Mouse (Mus musculus) hindbrain, embryonic 16.5 days (tissue): Measurements from ENCODE around the gene Eif3k. TPM values are rescaled to one million over a fixed set of nuclear protein-coding genes. Genes with fewer than 3 reads are reported as not detected.

ENCODE experiments used
- ATAC-seq: fragments of 200-750 bp; cut with Nextera tagmentation; 2 replicates; pipeline ENCODE4 v1.8.0; 2017; ENCODE audit warnings: moderate TSS enrichment, moderate library complexity
- H3K27ac ChIP-seq: fragments of 300-500 bp; sonication (generic); 2 replicates; pipeline ENCODE4 v1.5.1; 2014; ENCODE audit warnings: low read depth, mild to moderate bottlenecking, control low read depth, low read length, moderate library complexity
- H3K27me3 ChIP-seq: fragments of 300-500 bp; sonication (generic); replicated peaks from 2 replicates; pipeline ENCODE4 v1.6.1; 2014; ENCODE audit warnings: low read length; ENCODE audit not compliant: control insufficient read depth, insufficient read depth
- H3K36me3 ChIP-seq: fragments of 300-500 bp; sonication (generic); 2 replicates; pipeline ENCODE4 v1.6.1; 2014; ENCODE audit warnings: mild to moderate bottlenecking, low read length, moderate library complexity, mixed read lengths; ENCODE audit not compliant: control insufficient read depth, insufficient read depth
- H3K4me1 ChIP-seq: fragments of 300-500 bp; sonication (generic); 2 replicates; pipeline ENCODE4 v1.6.1; 2014; ENCODE audit warnings: low read depth, low read length; ENCODE audit not compliant: control insufficient read depth, insufficient read depth
- H3K4me2 ChIP-seq: fragments of 300-500 bp; sonication (generic); 2 replicates; pipeline ENCODE4 v1.6.1; 2014; ENCODE audit warnings: mild to moderate bottlenecking, low read length, control low read depth, moderate library complexity
- H3K4me3 ChIP-seq: fragments of 300-500 bp; sonication (generic); 2 replicates; pipeline ENCODE4 v1.5.1; 2014; ENCODE audit warnings: mild to moderate bottlenecking, low read length, control low read depth, moderate library complexity
- H3K9ac ChIP-seq: fragments of 300-500 bp; sonication (generic); 2 replicates; pipeline ENCODE4 v1.6.1; 2014; ENCODE audit warnings: low read depth, mild to moderate bottlenecking, control low read depth, low read length, moderate library complexity
- H3K9me3 ChIP-seq: fragments of 300-500 bp; sonication (generic); 2 replicates; pipeline ENCODE4 v1.6.1; 2014; ENCODE audit warnings: mild to moderate bottlenecking, low read length, moderate library complexity; ENCODE audit not compliant: control insufficient read depth
- WGBS: fragments of 180-500 bp; shearing (Covaris S2); extraction: QIAGEN DNeasy Blood & Tissue Kit; methylation state at CpG from one replicate; pipeline ENCODE4 v1.1.7; 2014; 5-methylcytosine and 5-hydroxymethylcytosine counted together
- polyA plus RNA-seq: library from polyadenylated mRNA; unstranded; fragments of >200 nt; fragmentation: Nextera tagmentation; extraction: Ambion mirVana; gene quantifications from 2 replicates; pipeline ENCODE4 v1.2.1, GENCODE M21; 2015

The Eif3k gene
- polyA plus RNA-seq, 1 experiment from 2014 or later: 295 TPM

DNA sequence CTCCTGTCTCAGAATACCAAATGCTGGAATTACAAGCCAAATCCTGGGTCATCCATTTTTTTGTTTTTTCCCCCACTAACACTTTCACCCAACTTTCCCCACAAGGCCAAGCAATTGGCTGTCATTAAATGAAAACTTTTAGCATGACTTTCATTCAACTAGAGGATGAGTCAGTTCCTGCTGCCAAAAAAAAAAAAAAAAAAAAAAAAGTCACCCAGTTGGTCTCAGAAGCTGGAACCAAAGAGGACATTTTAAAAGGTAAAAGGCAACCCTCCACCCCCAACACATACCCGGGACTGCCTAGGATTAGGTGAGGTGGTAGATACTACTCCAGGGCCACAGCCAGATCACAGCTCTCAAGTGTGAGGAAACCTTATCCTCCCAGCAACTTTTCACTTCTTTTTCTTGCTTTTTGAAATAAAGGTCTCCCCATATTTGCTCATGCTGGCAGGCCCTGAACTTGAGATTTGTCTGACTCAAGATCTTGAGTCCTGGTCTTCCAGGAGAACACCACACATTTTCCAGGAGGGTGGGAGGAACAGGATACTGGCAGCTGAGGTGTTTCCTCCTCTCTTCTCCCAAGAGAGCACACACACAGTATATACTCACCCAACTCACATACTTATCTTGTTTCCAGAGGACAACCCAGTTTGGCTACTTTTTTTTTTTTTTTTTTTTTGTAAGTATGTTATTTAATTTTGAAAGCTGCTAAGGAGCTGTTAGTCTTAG, 23.5 kb downstream of the Eif3k start:
- H3K4me2 ChIP-seq: no peak overlapping the region
- H3K36me3 ChIP-seq: no peaks in the 10 kb centered on the region
- WGBS: 75% methylated on average over 1 of the region's 1 CpGs
- H3K4me1 ChIP-seq: peaks cover 33% of the 10 kb centered on the region
- H3K9ac ChIP-seq: no peak overlapping the region
- no peaks in the 10 kb centered on the region for H3K27me3 ChIP-seq
- no peak for ATAC-seq
- H3K4me3 ChIP-seq: no peak overlapping the region
- H3K9me3 ChIP-seq: no peaks in the 10 kb centered on the region
- no peak overlapping the region for H3K27ac ChIP-seq

DNA sequence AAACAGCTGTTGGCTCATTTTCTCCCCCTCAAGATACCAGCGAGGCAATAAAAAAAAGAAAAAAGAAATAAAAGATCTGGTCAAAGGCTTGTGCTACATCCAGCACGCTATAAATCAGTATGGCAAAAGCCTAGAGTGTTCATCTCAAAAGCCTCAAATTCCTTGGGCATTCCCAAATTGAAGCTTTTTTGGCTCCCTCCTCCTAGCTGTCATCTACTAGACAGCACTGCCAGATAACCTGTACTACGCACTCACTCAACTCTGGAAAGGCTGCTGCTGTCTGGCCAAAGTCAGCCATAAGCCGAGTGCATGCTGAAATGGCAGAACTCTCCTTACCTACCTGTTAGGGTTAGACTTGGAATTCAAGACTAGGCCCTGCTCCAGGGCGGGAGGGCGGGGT, 24.4 kb downstream of the Eif3k start:
- no peak overlapping the region for H3K27ac ChIP-seq
- WGBS: 73% methylated on average over 6 of the region's 6 CpGs
- no peak overlapping the region for H3K9ac ChIP-seq
- H3K4me3 ChIP-seq: no peak overlapping the region
- H3K9me3 ChIP-seq: no peaks in the 10 kb centered on the region
- no peaks in the 10 kb centered on the region for H3K27me3 ChIP-seq
- no peaks in the 10 kb centered on the region for H3K36me3 ChIP-seq
- H3K4me1 ChIP-seq: peaks cover 33% of the 10 kb centered on the region
- no peak for ATAC-seq
- no peak overlapping the region for H3K4me2 ChIP-seq

DNA sequence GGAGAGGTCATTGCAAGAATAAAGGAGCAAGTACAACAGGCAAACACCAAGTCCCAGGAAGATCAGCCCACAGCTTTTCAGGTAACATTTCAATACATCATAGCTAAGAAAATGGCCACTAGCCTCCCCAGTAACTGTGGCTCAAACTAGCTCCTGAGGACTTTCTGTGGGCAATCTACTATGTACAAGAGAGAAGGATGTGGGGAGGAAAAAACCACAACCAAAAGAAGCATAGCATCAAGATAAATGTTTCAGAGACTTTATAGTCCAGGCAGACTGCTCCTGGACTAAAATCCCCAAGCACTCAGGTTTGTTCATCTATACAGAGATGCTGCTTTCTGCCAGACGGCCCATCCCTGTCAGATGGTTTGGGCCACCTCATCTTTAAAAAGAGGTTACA, 25.4 kb downstream of the Eif3k start:
- 77% methylated on average over 1 of the region's 1 CpGs for WGBS
- H3K27ac ChIP-seq: no peak overlapping the region
- no peaks in the 10 kb centered on the region for H3K9me3 ChIP-seq
- peaks cover 32% of the 10 kb centered on the region for H3K4me1 ChIP-seq
- no peak overlapping the region for H3K4me3 ChIP-seq
- no peak overlapping the region for H3K4me2 ChIP-seq
- ATAC-seq: no peak
- H3K27me3 ChIP-seq: no peaks in the 10 kb centered on the region
- no peaks in the 10 kb centered on the region for H3K36me3 ChIP-seq
- H3K9ac ChIP-seq: no peak overlapping the region

DNA sequence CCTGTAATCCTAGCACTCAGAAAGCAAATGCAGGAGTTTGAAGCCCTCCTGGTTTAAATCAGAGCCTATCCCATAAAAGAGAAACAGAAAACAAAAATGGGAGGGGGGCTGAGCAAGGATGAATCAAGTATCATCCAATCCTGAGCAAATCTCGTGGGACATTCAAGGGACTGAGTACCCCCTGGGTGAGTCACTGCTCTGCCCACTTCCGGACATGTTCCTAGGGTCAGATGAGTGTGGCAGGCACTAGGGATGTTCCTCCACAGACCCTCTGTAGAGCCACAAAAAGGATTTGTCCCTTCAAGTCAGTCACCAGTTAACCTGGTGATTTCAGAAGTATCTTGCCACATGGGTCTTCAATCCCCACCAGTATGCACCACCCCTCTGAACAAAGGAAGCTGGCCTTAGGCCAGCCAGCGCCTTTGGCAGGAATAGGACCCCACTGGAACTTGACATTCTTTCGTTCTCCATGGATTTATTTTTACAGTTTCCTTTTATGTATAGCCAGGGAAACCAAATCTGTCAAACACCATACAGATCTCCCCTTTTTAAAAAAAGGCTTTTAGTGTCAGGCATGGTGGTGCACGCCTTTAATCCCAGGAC, 26.3 kb downstream of the Eif3k start:
- no peaks in the 10 kb centered on the region for H3K9me3 ChIP-seq
- WGBS: 49% methylated on average over 5 of the region's 5 CpGs
- H3K9ac ChIP-seq: no peak overlapping the region
- H3K4me3 ChIP-seq: no peak overlapping the region
- ATAC-seq: no peak
- H3K4me2 ChIP-seq: no peak overlapping the region
- H3K4me1 ChIP-seq: peaks cover 23% of the 10 kb centered on the region
- H3K36me3 ChIP-seq: no peaks in the 10 kb centered on the region
- H3K27me3 ChIP-seq: no peaks in the 10 kb centered on the region
- no peak overlapping the region for H3K27ac ChIP-seq

DNA sequence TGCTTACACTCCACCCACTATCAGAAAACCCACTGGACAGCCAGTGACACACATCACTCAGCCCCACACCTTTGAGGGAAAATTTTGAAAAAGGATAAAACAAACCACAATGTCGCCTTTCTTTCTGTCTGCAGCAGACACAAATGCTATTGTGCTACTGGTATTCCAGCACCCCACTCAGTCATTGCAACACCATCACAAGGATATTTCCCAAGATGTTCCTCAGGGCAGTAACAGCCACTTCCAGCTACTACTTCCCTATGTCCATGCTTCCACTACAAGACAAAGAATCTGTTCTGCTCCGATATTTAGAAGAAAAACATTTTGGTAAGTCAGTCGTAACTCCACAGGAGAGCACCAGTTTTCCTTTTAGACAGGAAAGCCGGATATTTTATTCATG, 26.9 kb downstream of the Eif3k start:
- no peak overlapping the region for H3K4me2 ChIP-seq
- no peak overlapping the region for H3K4me3 ChIP-seq
- 70% methylated on average over 4 of the region's 4 CpGs for WGBS
- H3K27ac ChIP-seq: no peak overlapping the region
- H3K4me1 ChIP-seq: peaks cover 17% of the 10 kb centered on the region
- H3K9me3 ChIP-seq: no peaks in the 10 kb centered on the region
- no peaks in the 10 kb centered on the region for H3K27me3 ChIP-seq
- H3K36me3 ChIP-seq: no peaks in the 10 kb centered on the region
- no peak overlapping the region for H3K9ac ChIP-seq
- ATAC-seq: no peak

DNA sequence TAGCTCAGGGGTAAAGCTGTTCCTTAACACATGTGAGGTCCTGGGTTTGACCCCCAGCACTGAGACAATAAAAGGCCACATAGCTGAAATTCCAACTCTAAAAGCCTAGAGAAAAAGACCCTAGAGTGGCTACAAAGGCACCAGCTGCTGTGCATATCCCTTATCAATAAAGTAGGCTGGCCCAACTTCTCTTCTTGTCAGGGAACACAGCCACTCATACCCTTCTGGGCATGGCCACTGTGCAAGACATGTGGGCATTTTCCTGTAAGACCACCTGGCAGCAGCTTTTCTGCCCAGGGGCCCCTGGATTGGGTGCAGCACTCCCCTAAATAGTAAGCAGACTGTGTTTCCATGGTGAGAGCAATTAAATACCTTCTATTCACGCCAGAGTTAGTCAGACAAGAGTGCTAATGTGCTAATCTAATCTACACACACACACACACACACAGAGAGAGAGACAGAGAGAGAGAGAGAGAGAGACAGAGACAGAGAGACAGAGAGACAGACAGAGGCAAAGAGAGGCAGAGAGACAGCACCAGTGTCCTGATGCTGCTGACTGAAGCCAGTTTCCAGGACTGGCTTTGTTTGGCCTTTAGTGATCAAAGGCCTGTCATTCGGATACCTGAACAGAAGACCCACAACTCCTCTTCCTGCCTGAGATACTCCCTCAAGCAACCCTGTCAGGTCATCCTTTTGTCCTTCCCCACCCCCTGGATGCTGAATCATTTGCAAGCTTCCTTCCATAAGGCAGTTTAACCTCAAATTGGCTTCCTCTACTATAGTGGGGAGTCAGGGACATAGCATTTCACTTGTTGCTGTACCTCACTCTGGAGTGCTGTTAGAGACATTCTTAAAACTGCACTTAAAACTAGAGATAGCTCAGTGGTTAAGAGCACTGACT, 27.9 kb downstream of the Eif3k start:
- Histone ChIP-seq H3K27ac (peak overlapping the region; percentile 26), H3K9me3 (no peaks in the 10 kb centered on the region), H3K4me1 (peaks cover 7% of the 10 kb centered on the region), H3K36me3 (no peaks in the 10 kb centered on the region), H3K4me3 (no peak overlapping the region), H3K27me3 (no peaks in the 10 kb centered on the region), H3K4me2 (no peak overlapping the region), H3K9ac (no peak overlapping the region)
- peak; percentile 46 for ATAC-seq
- 9% methylated on average over 2 of the region's 2 CpGs for WGBS

DNA sequence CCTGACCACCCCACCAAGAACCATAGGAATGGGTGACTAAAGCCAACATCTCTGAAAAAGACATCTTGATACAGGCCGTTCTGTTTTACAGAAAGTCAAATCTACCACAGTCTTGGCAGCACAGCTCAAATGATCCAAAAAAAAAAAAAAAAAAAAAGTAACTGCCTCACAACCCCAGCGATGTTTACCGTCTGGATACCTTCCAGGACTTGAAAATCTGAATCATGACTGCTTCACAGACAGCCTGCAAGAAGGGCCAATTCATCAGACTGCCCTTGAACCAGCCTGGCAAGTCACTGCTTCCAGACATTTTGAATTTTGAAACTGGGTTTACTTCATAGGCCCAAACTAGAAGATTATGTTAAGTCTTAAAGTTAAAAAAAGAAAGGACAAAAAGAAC, 28.9 kb downstream of the Eif3k start:
- WGBS: 36% methylated on average over 3 of the region's 3 CpGs
- H3K4me1 ChIP-seq: peaks cover 7% of the 10 kb centered on the region
- H3K4me2 ChIP-seq: no peak overlapping the region
- no peaks in the 10 kb centered on the region for H3K36me3 ChIP-seq
- no peak overlapping the region for H3K27ac ChIP-seq
- no peaks in the 10 kb centered on the region for H3K9me3 ChIP-seq
- H3K4me3 ChIP-seq: no peak overlapping the region
- H3K27me3 ChIP-seq: no peaks in the 10 kb centered on the region
- no peak overlapping the region for H3K9ac ChIP-seq
- ATAC-seq: no peak

DNA sequence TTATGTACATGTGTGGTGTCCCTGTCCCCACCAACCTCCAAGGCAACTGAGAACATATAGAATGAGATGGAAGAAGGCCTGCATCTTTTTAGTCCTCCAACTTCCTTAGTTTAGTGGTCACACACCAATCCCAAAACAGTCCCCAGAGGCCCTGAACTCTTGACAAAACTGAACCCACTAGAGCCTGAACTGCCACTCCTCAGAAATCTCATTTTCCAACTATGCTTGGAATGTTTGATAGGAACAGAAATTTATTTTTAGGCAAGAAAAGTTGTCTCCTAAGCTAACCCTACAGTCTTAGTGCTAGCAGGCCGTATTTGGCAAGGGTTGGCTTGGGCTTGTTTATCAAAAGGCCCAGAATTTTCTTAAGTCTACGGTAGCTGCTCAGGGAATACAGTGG, 29.9 kb downstream of the Eif3k start:
- Histone ChIP-seq H3K9ac (no peak overlapping the region), H3K4me2 (no peak overlapping the region), H3K9me3 (no peaks in the 10 kb centered on the region), H3K27ac (no peak overlapping the region), H3K27me3 (no peaks in the 10 kb centered on the region), H3K4me3 (no peak overlapping the region), H3K36me3 (no peaks in the 10 kb centered on the region), H3K4me1 (peaks cover 7% of the 10 kb centered on the region)
- ATAC-seq: no peak
- WGBS: 88% methylated on average over 2 of the region's 2 CpGs

DNA sequence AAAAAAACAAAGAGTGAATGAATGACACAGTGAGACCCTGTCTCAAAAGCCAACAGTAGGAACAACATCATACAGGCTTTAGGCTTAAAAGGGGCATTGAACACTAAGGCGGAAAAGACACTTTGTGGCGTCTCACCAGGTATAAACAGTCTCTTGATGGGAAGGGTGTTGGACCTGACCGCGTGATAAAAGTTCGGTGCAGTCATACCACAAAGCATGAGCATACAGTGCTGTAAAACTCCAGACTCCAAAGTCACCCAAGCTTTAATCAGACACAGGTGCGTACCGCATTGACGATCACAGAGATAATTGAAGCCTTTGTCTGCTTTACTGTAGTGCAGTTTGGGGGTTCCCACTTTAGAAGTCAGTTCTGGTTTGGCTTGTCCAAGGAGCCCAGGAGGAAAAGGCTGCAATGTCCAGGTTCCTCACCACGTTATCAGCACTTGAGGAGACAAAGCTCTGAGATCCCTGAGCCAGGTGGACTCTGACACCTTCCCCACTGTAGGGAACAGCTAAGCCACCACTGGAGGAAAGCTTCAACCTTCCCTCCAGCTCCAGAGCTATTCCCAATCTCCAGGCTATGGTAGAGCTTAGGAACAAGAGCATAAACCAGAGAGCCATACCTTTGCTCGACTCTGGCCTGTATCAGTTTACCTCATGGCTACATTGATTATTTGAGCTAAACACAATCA, 31.2 kb downstream of the Eif3k start:
- Histone ChIP-seq H3K4me1 (peaks cover 7% of the 10 kb centered on the region), H3K4me3 (no peak overlapping the region), H3K9ac (no peak overlapping the region), H3K4me2 (no peak overlapping the region), H3K9me3 (no peaks in the 10 kb centered on the region), H3K27ac (no peak overlapping the region), H3K36me3 (no peaks in the 10 kb centered on the region), H3K27me3 (no peaks in the 10 kb centered on the region)
- WGBS: 92% methylated on average over 10 of the region's 10 CpGs
- ATAC-seq: no peak
